Mouse (Mus musculus) G1E (cell line): Measurements from ENCODE around the gene 2010005H15Rik. TPM values are rescaled to one million over a fixed set of nuclear protein-coding genes. Genes with fewer than 3 reads are reported as not detected.
"Not testable (repeated sequence)": the region's sequence is repeated elsewhere in the genome, so short reads cannot be mapped to it uniquely, and the experiment has no call there.

ENCODE experiments used
- ATAC-seq: 2 replicates; pipeline ENCODE4 v1.8.0; 2016; ENCODE audit warnings: mild to moderate bottlenecking; ENCODE audit not compliant: insufficient number of reproducible peaks, poor library complexity, low FRiP score, severe bottlenecking; ENCODE audit errors: extremely low read depth
- DNase-seq: peaks from one replicate; pipeline ENCODE4 v3.0.0; 2012; ENCODE audit warnings: low spot score
- H3K27me3 ChIP-seq: 2 replicates; pipeline ENCODE4 v1.6.1; 2012; ENCODE audit warnings: mild to moderate bottlenecking, low read length, inconsistent platforms; ENCODE audit not compliant: insufficient read depth
- H3K36me3 ChIP-seq: replicated peaks from 2 replicates; pipeline ENCODE3; 2012; ENCODE audit warnings: mild to moderate bottlenecking, inconsistent platforms
- H3K4me1 ChIP-seq: 2 replicates; pipeline ENCODE4 v1.6.1; 2012; ENCODE audit warnings: low read depth, low read length, inconsistent platforms, mixed read lengths; ENCODE audit not compliant: insufficient read depth
- H3K4me3 ChIP-seq: 2 replicates; pipeline ENCODE4 v1.5.1; 2012; ENCODE audit warnings: low read depth, mild to moderate bottlenecking, inconsistent platforms, low read length, moderate library complexity, mixed read lengths
- H3K9me3 ChIP-seq: replicated peaks from 2 replicates; pipeline ENCODE4 v1.6.1; 2012; ENCODE audit warnings: inconsistent platforms
- CTCF ChIP-seq: IDR thresholded peaks from 2 replicates; pipeline ENCODE4 v1.5.1; 2012; ENCODE audit warnings: low read depth, low read length, inconsistent platforms, mixed read lengths
- GATA1 ChIP-seq: IDR thresholded peaks from 2 replicates; pipeline ENCODE4 v1.6.1; 2012; ENCODE audit warnings: borderline replicate concordance, low read length, inconsistent platforms, mixed read lengths
- GATA2 ChIP-seq: IDR thresholded peaks from 2 replicates; pipeline ENCODE4 v1.6.1; 2012; ENCODE audit warnings: low read depth, low read length, inconsistent platforms, borderline replicate concordance
- POLR2AphosphoS5 ChIP-seq: IDR thresholded peaks from 2 replicates; pipeline ENCODE4 v1.6.1; 2012; ENCODE audit warnings: low read depth, low read length, inconsistent platforms; ENCODE audit not compliant: insufficient replicate concordance
- TAL1 ChIP-seq: conservative IDR thresholded peaks from 2 replicates; pipeline ENCODE4 v1.6.1; 2012; ENCODE audit warnings: low read depth, low read length, inconsistent platforms, mixed read lengths
- polyA plus RNA-seq: library from polyadenylated mRNA; stranded (reverse); fragments of >175 nt; gene quantifications from 2 replicates; pipeline ENCODE4 v1.2.3, GENCODE M21; 2012
- total RNA-seq, 2 experiments: library from RNA; stranded (forward) in 1 of 2; stranded (reverse) in 1 of 2; fragments of 200-1000 nt in 1 of 2; fragments of >200 nt in 1 of 2; fragmentation: Nextera tagmentation in 1 of 2; gene quantifications; 2 replicates each; pipeline ENCODE4 v1.2.3; 2014 to 2017

Gene 2010005H15Rik
- not detected in 2 replicates for total RNA-seq (2014; fragmentation: Nextera tagmentation)
- not detected in 2 replicates for total RNA-seq (2017)
- polyA plus RNA-seq = not detected in 2 replicates

GRCm38 (mm10) chr16:36221168-36221567 is at the start of gene 2010005H15Rik:
2010005H15Rik (plus strand) TSS chr16:36221468.
- H3K27me3 ChIP-seq, H3K36me3 ChIP-seq, ATAC-seq, H3K9me3 ChIP-seq, DNase-seq, H3K4me1 ChIP-seq, H3K4me3 ChIP-seq: not testable (repeated sequence)

DNA sequence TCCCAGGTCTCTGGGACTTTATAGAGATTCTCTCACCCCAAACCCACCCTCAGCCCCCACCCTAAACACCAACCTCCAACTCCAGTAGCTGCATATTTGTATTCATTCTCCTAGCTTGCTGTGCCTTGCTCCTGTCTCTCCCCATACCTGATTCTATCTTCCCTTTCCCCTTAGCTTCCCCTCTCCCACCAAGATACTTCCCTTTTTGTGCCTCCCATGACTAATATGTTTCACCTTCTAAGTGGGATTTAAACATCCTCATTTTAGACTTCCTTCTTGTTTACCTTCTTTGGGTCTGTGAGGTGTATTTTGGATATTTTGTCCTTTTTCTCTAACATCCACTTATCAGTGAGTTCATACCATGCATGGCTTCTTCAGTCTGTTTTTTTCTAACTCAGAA is 45.2 kb upstream of the 2010005H15Rik start:
- DNase-seq = no peak
- Histone ChIP-seq H3K4me3 (no peak overlapping the region), H3K4me1 (no peaks in the 10 kb centered on the region), H3K9me3 (no peaks in the 10 kb centered on the region), H3K36me3 (no peaks in the 10 kb centered on the region), H3K27me3 (peaks cover 5% of the 10 kb centered on the region)
- TF ChIP-seq GATA1 (no peak), TAL1 (no peak), POLR2AphosphoS5 (no peak), CTCF (no peak), GATA2 (no peak)
- ATAC-seq = no peak

DNA sequence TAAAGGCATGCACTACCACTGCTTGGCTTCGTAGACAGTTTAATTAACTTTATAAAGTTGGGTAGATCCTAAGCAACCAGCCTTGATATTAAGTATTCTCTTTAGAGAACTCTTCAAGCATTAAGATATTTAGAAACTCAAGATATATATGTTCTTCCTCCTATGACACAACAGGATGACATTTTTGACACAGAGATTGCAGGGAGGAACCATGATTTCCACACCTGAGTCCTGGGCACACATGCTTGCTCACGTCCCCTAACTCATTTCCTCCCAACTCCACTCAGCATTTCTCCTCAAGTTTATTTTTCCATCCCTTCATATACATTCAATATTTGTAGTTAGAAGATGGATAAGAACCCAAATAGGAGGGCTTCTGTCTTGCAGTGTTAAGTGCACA is 41.4 kb upstream of the 2010005H15Rik start:
- H3K36me3 ChIP-seq = no peaks in the 10 kb centered on the region

DNA sequence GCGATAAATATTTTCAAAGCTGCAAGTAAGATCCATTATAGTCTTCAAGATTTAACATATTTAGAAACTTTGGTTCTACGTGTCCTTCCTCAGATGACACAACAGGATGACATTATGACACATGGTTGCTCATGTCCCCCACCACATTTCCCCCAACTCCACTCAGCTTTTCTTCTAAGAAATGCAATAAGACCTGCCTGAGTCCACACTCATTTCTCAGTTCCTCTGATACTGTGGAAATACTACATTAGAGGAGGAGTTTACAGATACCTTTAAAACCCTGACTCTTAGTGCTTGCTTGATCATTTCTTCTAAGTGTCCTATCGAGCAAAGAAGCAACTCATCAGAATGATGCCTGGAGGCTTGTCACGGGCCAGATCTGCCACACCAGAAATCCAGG is 37.4 kb upstream of the 2010005H15Rik start, which contains the start of gene Gm5483:
TSS of gene Gm5483 (plus strand) at position 301 of the 400 bp plus-strand sequence.
- H3K4me1 ChIP-seq, H3K27me3 ChIP-seq, DNase-seq, H3K9me3 ChIP-seq, H3K36me3 ChIP-seq, H3K4me3 ChIP-seq, ATAC-seq: not testable (repeated sequence)

More for the DNA sequence above, 41.4 kb upstream of the 2010005H15Rik start:
- Histone ChIP-seq H3K4me3 (no peak overlapping the region), H3K4me1 (no peaks in the 10 kb centered on the region), H3K9me3 (no peaks in the 10 kb centered on the region), H3K27me3 (peaks cover 5% of the 10 kb centered on the region)
- no peak for ATAC-seq
- no peak for DNase-seq
- no peak for TF ChIP-seq GATA1
- TF ChIP-seq CTCF = no peak
- no peak for TF ChIP-seq TAL1
- TF ChIP-seq GATA2 = no peak
- no peak for TF ChIP-seq POLR2AphosphoS5

DNA sequence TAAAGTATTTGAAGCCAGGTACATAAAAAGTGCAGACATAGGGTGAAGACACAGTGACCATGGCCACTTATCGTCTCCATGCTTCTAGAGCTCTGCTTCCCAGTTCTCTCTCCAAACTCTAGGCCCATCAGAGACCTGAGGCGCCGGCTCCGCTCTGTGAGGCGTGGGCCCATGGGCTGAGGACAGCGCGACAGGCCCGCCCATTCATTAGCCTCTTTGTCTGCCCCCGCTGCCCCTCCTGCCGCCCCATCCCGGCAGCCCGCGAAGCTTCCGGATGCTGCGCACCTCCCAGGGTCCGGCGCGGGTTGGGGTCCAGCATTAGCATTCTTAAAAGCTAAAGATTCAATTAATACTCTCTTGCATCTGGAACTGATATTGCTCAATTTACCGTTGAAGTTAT is 22.0 kb upstream of the 2010005H15Rik start:
- no peak for ATAC-seq
- no peaks in the 10 kb centered on the region for H3K36me3 ChIP-seq
- no peaks in the 10 kb centered on the region for H3K9me3 ChIP-seq
- no peak for DNase-seq
- TF ChIP-seq GATA2 (no peak), CTCF (no peak), GATA1 (no peak), POLR2AphosphoS5 (no peak), TAL1 (no peak)
- no peaks in the 10 kb centered on the region for H3K27me3 ChIP-seq
- H3K4me1 ChIP-seq = no peaks in the 10 kb centered on the region
- H3K4me3 ChIP-seq = no peak overlapping the region

DNA sequence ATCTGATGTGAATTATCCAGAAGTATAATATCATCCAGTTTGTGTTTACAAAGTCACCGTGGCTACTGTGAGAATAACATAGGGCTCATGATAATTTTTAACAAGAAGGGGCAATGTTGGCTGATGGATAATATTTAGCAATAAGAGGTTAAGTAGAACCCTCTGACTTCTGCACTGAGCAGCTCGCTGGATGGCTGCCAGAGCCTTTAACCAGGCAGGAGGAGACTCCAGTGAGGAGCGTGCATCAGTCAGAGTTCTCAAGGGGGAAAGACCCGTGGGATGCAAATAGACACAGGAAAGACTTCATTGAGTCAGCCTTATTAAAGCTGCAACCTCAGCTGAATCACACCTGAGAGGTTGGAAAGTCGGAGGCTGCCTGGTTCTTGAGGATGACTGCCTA is 17.4 kb upstream of the 2010005H15Rik start:
- TF ChIP-seq GATA1 (no peak), GATA2 (no peak), CTCF (no peak), TAL1 (no peak), POLR2AphosphoS5 (no peak)
- DNase-seq (no peak), ATAC-seq (no peak)
- no peaks in the 10 kb centered on the region for H3K36me3 ChIP-seq
- no peaks in the 10 kb centered on the region for H3K4me1 ChIP-seq
- no peak overlapping the region for H3K4me3 ChIP-seq
- no peaks in the 10 kb centered on the region for H3K9me3 ChIP-seq
- H3K27me3 ChIP-seq = no peaks in the 10 kb centered on the region; the same call in 1 of the 2 replicates

GRCm38 (mm10) chr16:36205684-36206083 is 15.6 kb upstream of the 2010005H15Rik start:
- not testable (repeated sequence) for H3K27me3 ChIP-seq, DNase-seq, H3K9me3 ChIP-seq, H3K36me3 ChIP-seq, ATAC-seq, H3K4me1 ChIP-seq, H3K4me3 ChIP-seq
